Mouse (Mus musculus) midbrain, embryonic 12.5 days (tissue): ENCODE results near the gene Tmem269. TPM values are rescaled to one million over a fixed set of nuclear protein-coding genes. Genes with fewer than 3 reads are reported as not detected.

Source experiments
- ATAC-seq: fragments of 200-750 bp; cut with Nextera tagmentation; 2 replicates; pipeline ENCODE4 v1.8.0; 2017; ENCODE audit warnings: low read depth, moderate TSS enrichment, moderate library complexity; ENCODE audit not compliant: low FRiP score
- H3K27ac ChIP-seq: fragments of 300-500 bp; sonication (generic); replicated peaks from 2 replicates; pipeline ENCODE4 v1.5.1; 2016; ENCODE audit warnings: mild to moderate bottlenecking
- H3K27me3 ChIP-seq: fragments of 300-500 bp; sonication (generic); 2 replicates; pipeline ENCODE4 v1.6.1; 2016; ENCODE audit warnings: mild to moderate bottlenecking
- H3K36me3 ChIP-seq: fragments of 300-500 bp; sonication (generic); 2 replicates; pipeline ENCODE4 v1.6.1; 2016
- H3K4me1 ChIP-seq: fragments of 300-500 bp; sonication (generic); 2 replicates; pipeline ENCODE4 v1.6.1; 2016
- H3K4me2 ChIP-seq: fragments of 300-500 bp; sonication (generic); replicated peaks from 2 replicates; pipeline ENCODE4 v1.6.1; 2016; ENCODE audit warnings: mild to moderate bottlenecking, moderate library complexity
- H3K4me3 ChIP-seq: fragments of 300-500 bp; sonication (generic); 2 replicates; pipeline ENCODE4 v1.5.1; 2016; ENCODE audit warnings: mild to moderate bottlenecking
- H3K9ac ChIP-seq: fragments of 300-500 bp; sonication (generic); replicated peaks from 2 replicates; pipeline ENCODE4 v1.6.1; 2016; ENCODE audit warnings: mild to moderate bottlenecking, moderate library complexity
- H3K9me3 ChIP-seq: fragments of 300-500 bp; sonication (generic); 2 replicates; pipeline ENCODE4 v1.6.1; 2016; ENCODE audit warnings: mild to moderate bottlenecking
- WGBS: fragments of 180-500 bp; shearing (Covaris S2); methylation state at CpG from one replicate; pipeline ENCODE4 v1.1.7; 2016; 5-methylcytosine and 5-hydroxymethylcytosine counted together
- polyA plus RNA-seq: library from polyadenylated mRNA; unstranded; fragments of >200 nt; fragmentation: Nextera tagmentation; extraction: Ambion mirVana; gene quantifications from 2 replicates; pipeline ENCODE4 v1.2.1, GENCODE M21; 2016

Tmem269 gene
- polyA plus RNA-seq, 1 experiment from 2014 or later = 0.20 TPM

GRCm38 (mm10) chr4:119172919-119173650, 44.9 kb downstream of the Tmem269 start:
- 0 out of 2 replicates have a peak overlapping the region, but pooled peaks have one; percentile 60 for H3K27ac ChIP-seq
- ATAC-seq = no peak
- H3K36me3 ChIP-seq = peaks cover 26% of the 10 kb centered on the region
- H3K9ac ChIP-seq = peak overlapping the region; percentile 85
- 47% methylated on average over 18 of the region's 18 CpGs for WGBS
- no peaks in the 10 kb centered on the region for H3K9me3 ChIP-seq
- peaks cover 20% of the 10 kb centered on the region for H3K4me1 ChIP-seq
- H3K4me3 ChIP-seq = peak overlapping the region; percentile 75
- H3K4me2 ChIP-seq = peak overlapping the region; percentile 66
- no peaks in the 10 kb centered on the region for H3K27me3 ChIP-seq

- Histone ChIP-seq H3K4me2 (no peak overlapping the region), H3K4me3 (no peak overlapping the region), H3K9ac (no peak overlapping the region), H3K9me3 (no peaks in the 10 kb centered on the region), H3K27ac (no peak overlapping the region), H3K4me1 (peaks cover 15% of the 10 kb centered on the region), H3K27me3 (no peaks in the 10 kb centered on the region), H3K36me3 (peaks cover 27% of the 10 kb centered on the region)
- peak; percentile 54; the same call in 1 of the 2 replicates for ATAC-seq
- 6% methylated on average over 4 of the region's 4 CpGs for WGBS
These were observed 50.4 kb downstream of the Tmem269 start for GRCm38 (mm10) chr4:119167663-119168062.

- Histone ChIP-seq H3K27ac (no peak overlapping the region), H3K9me3 (no peaks in the 10 kb centered on the region), H3K4me3 (no peak overlapping the region), H3K4me1 (peaks cover 9% of the 10 kb centered on the region), H3K4me2 (no peak overlapping the region), H3K36me3 (peaks cover 27% of the 10 kb centered on the region), H3K27me3 (no peaks in the 10 kb centered on the region), H3K9ac (no peak overlapping the region)
- no peak for ATAC-seq
- 86% methylated on average over 4 of the region's 4 CpGs for WGBS
These were observed 50.9 kb downstream of the Tmem269 start for GRCm38 (mm10) chr4:119167068-119167467.

GRCm38 (mm10) chr4:119165916-119166315, 52.1 kb downstream of the Tmem269 start:
- H3K9ac ChIP-seq = no peak overlapping the region
- H3K27me3 ChIP-seq = no peaks in the 10 kb centered on the region
- H3K9me3 ChIP-seq = no peaks in the 10 kb centered on the region
- no peaks in the 10 kb centered on the region for H3K4me1 ChIP-seq
- no peak overlapping the region for H3K27ac ChIP-seq
- no peak for ATAC-seq
- H3K4me3 ChIP-seq = no peak overlapping the region
- H3K4me2 ChIP-seq = no peak overlapping the region
- H3K36me3 ChIP-seq = peaks cover 27% of the 10 kb centered on the region
- WGBS = 72% methylated on average over 7 of the region's 7 CpGs

- Histone ChIP-seq H3K36me3 (no peaks in the 10 kb centered on the region), H3K9me3 (no peaks in the 10 kb centered on the region), H3K27ac (no peak overlapping the region), H3K4me3 (no peak overlapping the region), H3K9ac (no peak overlapping the region), H3K4me2 (no peak overlapping the region), H3K4me1 (no peaks in the 10 kb centered on the region), H3K27me3 (no peaks in the 10 kb centered on the region)
- 77% methylated on average over 4 of the region's 4 CpGs for whole genome bisulfite sequencing
- no peak for ATAC-seq
These were observed 55.0 kb downstream of the Tmem269 start for GRCm38 (mm10) chr4:119162990-119163389.

- no peaks in the 10 kb centered on the region for H3K27me3 ChIP-seq
- H3K4me3 ChIP-seq = no peak overlapping the region
- WGBS = 79% methylated on average over 3 of the region's 3 CpGs
- no peak overlapping the region for H3K27ac ChIP-seq
- ATAC-seq = no peak
- H3K9me3 ChIP-seq = no peaks in the 10 kb centered on the region
- no peak overlapping the region for H3K4me2 ChIP-seq
- no peak overlapping the region for H3K9ac ChIP-seq
- H3K36me3 ChIP-seq = no peaks in the 10 kb centered on the region
- H3K4me1 ChIP-seq = no peaks in the 10 kb centered on the region
These were observed 56.7 kb downstream of the Tmem269 start for GRCm38 (mm10) chr4:119161358-119161757.

GRCm38 (mm10) chr4:119157891-119158290, 60.1 kb downstream of the Tmem269 start:
- Histone ChIP-seq H3K36me3 (no peaks in the 10 kb centered on the region), H3K27me3 (no peaks in the 10 kb centered on the region), H3K27ac (no peak overlapping the region), H3K4me3 (no peak overlapping the region), H3K9ac (no peak overlapping the region), H3K4me2 (no peak overlapping the region), H3K9me3 (no peaks in the 10 kb centered on the region), H3K4me1 (no peaks in the 10 kb centered on the region)
- no peak for ATAC-seq
- 87% methylated on average over 5 of the region's 5 CpGs for WGBS

- Histone ChIP-seq H3K27me3 (no peaks in the 10 kb centered on the region), H3K4me3 (no peak overlapping the region), H3K36me3 (no peaks in the 10 kb centered on the region), H3K9ac (no peak overlapping the region), H3K27ac (no peak overlapping the region), H3K9me3 (no peaks in the 10 kb centered on the region), H3K4me2 (no peak overlapping the region), H3K4me1 (no peaks in the 10 kb centered on the region)
- 38% methylated on average over 2 of the region's 2 CpGs for WGBS
- no peak for ATAC-seq
These were observed 60.8 kb downstream of the Tmem269 start for GRCm38 (mm10) chr4:119157186-119157585.

Other genes with a start within 250 kb of the Tmem269 start
- gene Slc2a1, start 109.5 kb downstream of the Tmem269 start, polyA plus RNA-seq = 116 TPM in 2 replicates
- gene Zfp691, start 44.0 kb downstream of the Tmem269 start, polyA plus RNA-seq = 7.7 and 12.0 TPM in 2 replicates
- 5.7 and 6.4 TPM in 2 replicates for gene Ermap, start 28.2 kb downstream of the Tmem269 start, polyA plus RNA-seq
- 168 and 190 TPM in 2 replicates for gene Svbp, start 22.9 kb downstream of the Tmem269 start, polyA plus RNA-seq
- 34.4 and 39.5 TPM in 2 replicates for gene AU022252, start 14.5 kb upstream of the Tmem269 start, polyA plus RNA-seq
- gene P3h1, start 14.7 kb upstream of the Tmem269 start, polyA plus RNA-seq = 14.6 and 17.7 TPM in 2 replicates
- 0.10 and 0.22 TPM in 2 replicates for gene Cldn19, start 37.2 kb upstream of the Tmem269 start, polyA plus RNA-seq
- 1,189 and 1,315 TPM in 2 replicates for gene Ybx1, start 76.4 kb upstream of the Tmem269 start, polyA plus RNA-seq
- gene Ppih, start 102.3 kb upstream of the Tmem269 start, polyA plus RNA-seq = 86.7 and 96.4 TPM in 2 replicates
- 11.7 and 15.7 TPM in 2 replicates for gene Ccdc30, start 197.3 kb upstream of the Tmem269 start, polyA plus RNA-seq
- 20.0 and 21.0 TPM in 2 replicates for gene Ppcs, start 204.2 kb upstream of the Tmem269 start, polyA plus RNA-seq
- 0.20 TPM in 1 of 2 replicates, not detected in the other for gene Zmynd12, start 204.6 kb upstream of the Tmem269 start, polyA plus RNA-seq